Mouse (Mus musculus) telencephalon, adult 2 months (tissue): Measurements from ENCODE around the gene Tspyl1.
A peak's percentile ranks its signal among the peaks of the same experiment; 100 is the strongest.
"Not testable (repeated sequence)": the region's sequence is repeated elsewhere in the genome, so short reads cannot be mapped to it uniquely, and the experiment has no call there.

Experiments used
- DNase-seq: peaks from one replicate; pipeline ENCODE4 v3.0.0-alpha.2; 2011; ENCODE audit warnings: low read depth, low spot score

Tspyl1 gene

GRCm38 (mm10) chr10:34281962-34282388, at the start of gene Tspyl1:
Gene Tspyl1 (plus strand): TSS chr10:34282190.
- DNase-seq, result peak; percentile 97

DNA sequence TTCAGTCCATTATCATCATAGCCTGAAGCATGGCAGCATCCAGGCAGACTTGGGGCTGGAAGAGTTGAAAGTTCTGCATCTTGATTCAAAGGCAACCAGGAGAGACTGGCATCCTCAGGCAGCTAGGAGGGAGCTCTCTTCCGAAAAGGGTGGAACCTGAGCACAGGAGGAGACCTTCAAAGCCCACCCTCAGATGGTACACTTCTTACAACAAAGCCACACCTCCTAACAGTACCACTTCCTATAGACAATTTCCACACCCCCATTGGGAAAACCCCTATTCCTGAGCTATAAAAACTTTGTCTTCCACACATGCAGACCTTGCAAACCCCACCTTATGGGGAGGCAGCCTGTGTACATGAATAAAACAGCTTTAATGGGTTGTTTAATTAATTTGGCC, 48.6 kb upstream of the Tspyl1 start:
- DNase-seq, result no peak

- DNase-seq, result no peak
These were observed 47.9 kb upstream of the Tspyl1 start for GRCm38 (mm10) chr10:34233931-34234745.

DNA sequence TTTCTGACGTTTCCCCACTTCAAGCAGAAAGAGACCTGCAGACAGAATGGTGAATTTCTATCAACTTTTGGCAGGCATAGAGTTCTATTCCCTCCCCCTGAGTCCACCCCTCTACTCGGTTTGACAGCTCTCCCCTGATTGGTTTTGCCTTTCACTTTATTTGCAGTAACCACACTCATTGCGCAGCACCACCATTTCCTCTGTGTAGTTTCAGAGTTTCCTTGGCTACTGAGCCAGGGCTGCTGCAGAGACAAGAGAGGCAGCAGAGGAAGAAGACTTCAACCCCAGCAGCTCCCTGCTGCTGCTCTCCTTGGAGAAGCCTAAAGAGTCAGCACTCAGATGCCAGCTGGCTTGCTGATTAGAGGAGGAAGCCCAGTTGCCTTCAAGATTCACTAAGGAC, 46.6 kb upstream of the Tspyl1 start:
- DNase-seq, result no peak

- DNase-seq, result no peak
These were observed 45.4 kb upstream of the Tspyl1 start for GRCm38 (mm10) chr10:34236569-34236968.

- DNase-seq, result no peak
These were observed 43.5 kb upstream of the Tspyl1 start for GRCm38 (mm10) chr10:34238536-34238935.

DNA sequence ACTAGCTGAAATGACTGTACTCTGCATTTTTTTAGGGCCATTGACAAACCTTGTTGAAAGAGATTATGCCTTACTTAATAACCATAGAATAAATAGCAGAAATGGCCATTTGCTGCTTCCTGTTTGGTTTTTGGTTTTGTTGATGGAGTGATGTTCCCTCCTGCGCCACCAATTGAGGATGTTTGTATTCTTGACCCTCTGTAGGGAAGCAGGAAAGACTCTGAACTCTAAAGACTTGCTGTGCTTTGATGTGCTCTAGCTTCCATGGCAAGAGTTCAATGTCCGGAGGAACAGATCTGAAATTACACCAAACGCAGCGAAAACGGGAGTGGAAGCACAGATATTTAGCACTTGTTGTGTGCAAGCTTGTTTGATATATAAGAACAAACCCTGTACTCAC, 37.2 kb upstream of the Tspyl1 start:
- no peak for DNase-seq

- no peak for DNase-seq
These were observed 35.9 kb upstream of the Tspyl1 start for GRCm38 (mm10) chr10:34246106-34246505.

GRCm38 (mm10) chr10:34247757-34248156, 34.2 kb upstream of the Tspyl1 start:
- DNase-seq, result no peak

GRCm38 (mm10) chr10:34249594-34249993, 32.4 kb upstream of the Tspyl1 start:
- DNase-seq, result no peak

GRCm38 (mm10) chr10:34252833-34253232, 29.2 kb upstream of the Tspyl1 start:
- DNase-seq, result not testable (repeated sequence)

DNA sequence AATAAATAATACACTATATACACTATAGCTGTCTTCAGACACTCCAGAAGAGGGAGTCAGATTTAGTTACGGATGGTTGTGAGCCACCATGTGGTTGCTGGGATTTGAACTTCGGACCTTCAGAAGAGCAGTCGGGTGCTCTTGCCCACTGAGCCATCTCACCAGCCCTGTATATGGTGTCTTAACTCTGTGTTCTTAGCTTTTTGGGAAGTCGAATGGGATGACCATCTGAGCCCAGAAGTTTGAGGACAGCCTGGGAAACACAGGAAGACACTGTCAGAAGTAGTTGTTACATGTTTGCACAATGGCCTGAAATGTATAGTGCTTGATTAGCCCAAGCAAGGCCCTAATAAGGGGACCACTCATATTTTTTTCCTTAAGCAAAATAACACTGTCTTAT, 16.9 kb upstream of the Tspyl1 start:
- DNase-seq, result no peak

- DNase-seq, result no peak
These were observed 14.5 kb upstream of the Tspyl1 start for GRCm38 (mm10) chr10:34267312-34268070.

- no peak for DNase-seq
These were observed 10.3 kb upstream of the Tspyl1 start for GRCm38 (mm10) chr10:34271681-34272080.

DNA sequence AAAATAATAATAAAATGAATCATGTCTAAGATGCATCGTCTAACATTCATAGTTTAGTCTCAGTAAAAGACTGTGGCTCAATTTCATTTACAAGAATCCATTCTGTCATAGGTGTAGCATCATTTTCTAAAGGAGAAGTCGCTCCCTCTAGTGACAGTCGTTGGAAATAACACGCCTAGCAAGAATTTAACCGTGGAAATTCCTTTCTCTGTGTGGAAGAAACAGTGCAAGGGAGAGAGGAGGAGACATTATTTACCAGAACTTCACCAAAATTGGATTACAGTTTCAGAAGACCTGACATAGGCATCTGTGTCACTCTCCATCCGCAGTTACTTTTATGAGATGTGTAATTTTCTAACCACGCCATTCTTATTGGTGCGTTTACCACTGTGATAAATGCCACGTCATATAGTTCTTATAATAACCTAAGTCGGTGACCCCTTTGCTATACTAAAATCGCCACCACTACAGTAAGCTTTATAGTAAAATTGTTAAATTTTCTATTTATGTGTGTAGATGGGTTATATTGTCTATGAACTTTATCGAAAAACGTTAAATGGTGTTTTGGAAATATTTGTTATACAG, 1.3 kb upstream of the Tspyl1 start:
- DNase-seq, result no peak

DNA sequence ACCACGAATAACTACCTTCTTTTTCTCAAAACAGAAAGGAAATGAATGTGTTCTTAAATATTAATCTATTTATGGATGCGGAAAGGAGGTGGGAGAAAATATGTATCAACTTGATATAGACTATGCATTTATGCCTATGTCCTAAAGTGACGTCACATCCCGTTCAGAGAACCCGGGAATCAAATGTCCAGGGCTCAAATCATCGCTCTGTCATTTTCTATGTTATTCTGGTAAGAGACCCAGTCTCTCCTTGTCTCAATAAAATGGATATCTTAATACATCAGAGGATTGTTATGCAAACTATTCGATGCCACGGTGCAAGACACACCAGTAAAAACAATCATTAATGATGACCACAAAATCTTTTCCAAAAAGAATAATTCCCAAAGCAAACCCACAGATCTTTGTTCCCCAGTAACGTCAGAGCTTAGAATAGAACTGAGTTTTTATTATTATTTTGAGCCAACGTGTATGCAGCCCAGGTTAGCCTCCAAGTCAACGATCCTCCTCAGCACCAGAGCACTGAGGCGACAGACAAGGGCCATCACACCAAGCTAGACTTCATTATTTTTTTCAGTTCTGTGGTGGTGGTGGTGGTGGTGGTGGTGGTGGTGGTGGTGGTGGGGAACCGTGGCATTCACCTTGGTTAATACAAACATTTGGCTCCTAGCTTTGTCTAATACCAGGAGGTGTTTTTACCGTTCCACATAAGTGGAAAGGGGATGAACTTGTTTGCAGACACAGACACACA, 604 bp upstream of the Tspyl1 start:
- DNase-seq, result no peak

- DNase-seq, result no peak
These were observed 639 bp downstream of the Tspyl1 start for GRCm38 (mm10) chr10:34282420-34283238.

DNA sequence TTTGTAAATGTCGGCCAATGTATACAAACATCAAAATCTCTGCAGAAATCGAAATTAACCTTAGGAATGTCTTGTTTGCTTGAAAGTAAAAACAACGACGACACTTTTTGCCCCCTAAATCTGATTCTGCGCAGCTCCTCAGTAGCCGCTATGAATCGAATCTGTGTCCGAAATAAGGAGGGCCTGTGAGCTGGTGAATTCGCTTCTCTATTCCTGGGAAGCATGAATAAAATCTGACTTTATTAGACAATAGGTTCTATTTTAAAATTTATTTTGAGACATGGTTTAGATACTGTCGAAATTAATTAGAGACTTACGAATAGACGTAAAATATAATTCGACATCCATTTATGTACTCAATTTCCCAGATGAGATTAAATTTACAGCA, 14.9 kb downstream of the Tspyl1 start:
- DNase-seq, result no peak

DNA sequence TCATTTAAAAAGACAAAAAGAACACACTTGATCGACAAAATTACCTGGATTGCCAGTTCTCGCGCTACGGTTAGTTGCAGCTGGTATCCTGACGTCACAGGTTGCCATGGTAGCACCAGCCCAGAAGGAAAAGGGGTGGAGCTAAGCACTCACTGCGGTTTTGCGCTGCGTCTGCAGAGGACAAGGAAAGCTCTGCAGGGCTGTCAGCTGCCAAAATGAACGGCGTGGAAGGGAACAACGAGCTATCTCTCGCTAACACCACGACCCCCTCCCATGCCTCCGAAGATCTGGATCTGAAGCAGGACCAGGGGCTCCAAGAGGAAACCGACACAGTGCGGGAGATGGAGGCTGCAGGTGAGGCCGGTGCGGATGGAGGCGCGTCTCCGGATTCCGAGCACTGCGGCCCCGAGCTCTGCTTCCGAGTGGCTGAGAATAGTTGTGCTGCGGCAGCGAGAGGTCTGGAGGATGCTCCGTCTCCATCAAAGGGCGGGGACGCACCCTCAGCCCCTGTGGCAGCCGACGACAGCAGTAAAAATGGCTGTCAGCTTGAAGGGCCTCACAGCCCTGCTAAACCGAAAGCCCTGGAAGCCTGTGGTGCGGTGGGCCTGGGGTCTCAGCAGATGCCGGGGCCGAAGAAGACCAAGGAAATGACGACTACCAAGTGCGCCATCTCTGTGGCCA, 15.4 kb downstream of the Tspyl1 start, which contains the start of gene Tspyl4:
Gene Tspyl4 (plus strand): TSS at position 144 of the 681 bp plus-strand sequence.
- DNase-seq, result peak; percentile 97
